Mouse (Mus musculus): ENCODE data around the gene Zfp207.

- TF ChIP-seq POLR2A (IDR thresholded peaks at IDR 0.05; ENCODE audit: borderline replicate concordance, extremely low read depth, insufficient read depth, insufficient read length, poor library complexity, severe bottlenecking), result no peak
- no peak for TF ChIP-seq CTCF (IDR thresholded peaks at IDR 0.05; ENCODE audit: borderline replicate concordance, extremely low read depth, insufficient read depth, insufficient read length)
These were observed 46.7 kb upstream of the Zfp207 start for GRCm38 (mm10) chr11:80336351-80336730.
